Mouse (Mus musculus) heart, adult 2 months (tissue): ENCODE measurements around the gene Slfn4.

Source experiments
- CTCF ChIP-seq: fragments of 200-600 bp; IDR thresholded peaks from 2 replicates; pipeline ENCODE4 v1.8.1; 2022; ENCODE audit warnings: antibody characterized with exemption, mild to moderate bottlenecking, moderate library complexity
- EP300 ChIP-seq: fragments of 200-500 bp; IDR thresholded peaks from 2 replicates; pipeline ENCODE4 v1.6.1; 2011; ENCODE audit warnings: low read depth, low read length, control low read depth; ENCODE audit not compliant: insufficient read depth
- POLR2A ChIP-seq: fragments of 200-500 bp; IDR thresholded peaks from 2 replicates; pipeline ENCODE4 v1.6.1; 2011; ENCODE audit warnings: mild to moderate bottlenecking, low read depth, low read length, control low read depth; ENCODE audit not compliant: insufficient read depth

DNA sequence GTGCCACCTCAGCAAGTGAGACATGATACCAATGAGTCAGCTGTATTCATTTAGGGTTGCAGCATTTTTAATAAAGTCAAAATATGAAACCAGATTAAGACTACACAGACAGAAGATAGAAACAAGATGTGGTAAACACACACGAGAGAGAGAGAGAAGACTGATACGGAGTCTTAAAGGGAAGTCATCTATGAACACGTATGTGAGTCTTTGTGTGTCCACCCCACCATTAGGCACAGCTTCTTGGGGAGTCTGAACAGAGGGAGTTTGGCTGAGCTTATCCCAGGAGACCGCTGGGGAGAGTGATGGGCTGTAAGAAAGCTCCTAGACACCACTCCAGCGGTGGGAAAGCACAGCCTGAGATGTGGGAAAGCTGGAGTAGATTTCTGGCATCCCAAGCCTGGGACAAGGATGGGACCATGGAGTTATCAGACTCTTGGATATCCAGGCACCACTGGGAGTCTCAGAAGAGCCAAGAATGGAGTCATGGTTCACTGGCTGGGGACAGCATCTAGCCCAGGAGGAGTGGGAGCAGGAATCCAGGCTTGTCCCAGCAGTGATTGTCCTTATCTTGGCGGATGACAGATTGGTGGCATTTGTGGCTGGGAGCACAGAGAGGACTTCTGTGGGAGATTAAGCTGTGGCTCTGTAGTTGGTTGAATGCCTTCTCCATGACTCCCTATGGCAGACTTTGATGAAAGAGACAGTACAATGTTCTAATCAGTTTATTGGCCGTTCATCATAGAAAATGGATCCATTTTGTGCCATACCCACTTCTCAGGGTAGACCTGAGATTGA, 53.1 kb downstream of the Slfn4 start:
- TF ChIP-seq CTCF (no peak), POLR2A (no peak), EP300 (no peak)
